Mouse (Mus musculus) Patski (cell line): Measurements from ENCODE around the gene Ndufa4l2. TPM values are rescaled to one million over a fixed set of nuclear protein-coding genes. Genes with fewer than 3 reads are reported as not detected.

Experiments used
- ATAC-seq: fragments of 100-300 bp; one replicate; pipeline ENCODE4 v1.8.0; 2021
- CTCF ChIA-PET: fragments of 350-600 bp; sonication (Branson Sonifier 250); formaldehyde crosslinking; loops from one replicate; lab custom pipeline; 2022; ENCODE audit warnings: inconsistent platforms; lab: Charles Lee
- POLR2A ChIA-PET: fragments of 350-600 bp; sonication (Branson Sonifier 250); formaldehyde crosslinking; loops from one replicate; lab custom pipeline; 2022; ENCODE audit warnings: antibody characterized with exemption, inconsistent platforms; lab: Charles Lee
- DNase-seq: peaks from one replicate; pipeline ENCODE4 v3.0.0-alpha.2; 2011; ENCODE audit warnings: low read depth, low spot score
- H3K27me3 ChIP-seq: fragments of 371-371 bp; one replicate; pipeline ENCODE4 v1.5.1; 2021
- CTCF ChIP-seq: fragments of 100-300 bp; IDR thresholded peaks from one replicate; pipeline ENCODE4 v1.5.1; 2021
- in situ Hi-C: fragments of 300-500 bp; cut with MboI; formaldehyde crosslinking; loops from 3 replicates; pipeline ENCODE4 v1.11.1; 2018; ENCODE audit warnings: low pct_unique_long_range_greater_than_20kb, mixed read lengths
- polyA plus RNA-seq: library from polyadenylated mRNA; unstranded; gene quantifications from one replicate; pipeline ENCODE4 v1.2.3, GENCODE M21; 2021

Gene Ndufa4l2
- polyA plus RNA-seq, 1 experiment from 2014 or later: 0.18 TPM

DNA sequence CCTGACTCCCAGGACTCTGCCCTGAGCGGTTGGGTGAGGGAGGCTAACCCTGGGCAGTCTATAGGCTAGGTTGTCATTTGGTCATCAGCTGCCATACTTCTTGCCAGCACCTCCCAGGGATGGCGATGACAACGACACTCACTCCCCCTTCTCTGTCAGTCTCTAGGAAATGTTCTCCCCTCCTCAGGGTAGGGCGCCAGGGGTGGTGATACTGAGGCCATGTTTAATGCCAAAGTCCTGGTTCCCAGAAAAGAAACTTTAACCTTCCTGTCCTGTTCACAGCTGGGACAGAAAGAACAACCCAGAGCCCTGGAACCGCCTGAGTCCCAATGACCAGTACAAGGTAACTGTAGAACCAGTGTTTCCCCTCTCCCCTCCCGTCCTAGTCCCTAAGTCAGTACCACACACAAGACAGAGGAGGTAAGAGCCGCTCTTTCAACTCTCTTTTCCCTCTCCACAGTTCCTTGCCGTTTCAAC is 1.3 kb downstream of the Ndufa4l2 start:
- no peaks in the 10 kb centered on the region for H3K27me3 ChIP-seq
- no peak for ATAC-seq
- in situ Hi-C loops: no loop called here
- CTCF ChIA-PET: interaction anchor here (1.2 kb wide), 1 partner anchor 20 kb away, joined by 4 read pairs; no protein-coding TSS in a partner anchor
- no peak for DNase-seq
- TF ChIP-seq CTCF: no peak
- POLR2A ChIA-PET: no interaction called here

- in situ Hi-C loops: no loop called here
- CTCF ChIA-PET: interaction anchor here (0.9 to 1.2 kb wide), 2 partner anchors 19 to 38 kb away, joined by 3 to 4 read pairs; no protein-coding TSS in a partner anchor
- POLR2A ChIA-PET: interaction anchor here (0.6 kb wide), 1 partner anchor 14 kb away, joined by 3 read pairs; no protein-coding TSS in a partner anchor
- no peak for DNase-seq
- H3K27me3 ChIP-seq: no peaks in the 10 kb centered on the region
- no peak for ATAC-seq
- TF ChIP-seq CTCF: no peak
Observed at GRCm38 (mm10) chr10:127516576-127517260, 2.0 kb downstream of the Ndufa4l2 start.

- DNase-seq: no peak
- no peak for ATAC-seq
- in situ Hi-C loops: no loop called here
- POLR2A ChIA-PET: interaction anchor here (0.7 kb wide), 1 partner anchor 128 kb away, joined by 4 read pairs; no protein-coding TSS in a partner anchor
- TF ChIP-seq CTCF: no peak
- no peaks in the 10 kb centered on the region for H3K27me3 ChIP-seq
- CTCF ChIA-PET: interaction anchor here (0.8 kb wide), 1 partner anchor 20 kb away, joined by 5 read pairs; no protein-coding TSS in a partner anchor
Observed at GRCm38 (mm10) chr10:127517941-127518340, 3.2 kb downstream of the Ndufa4l2 start.

DNA sequence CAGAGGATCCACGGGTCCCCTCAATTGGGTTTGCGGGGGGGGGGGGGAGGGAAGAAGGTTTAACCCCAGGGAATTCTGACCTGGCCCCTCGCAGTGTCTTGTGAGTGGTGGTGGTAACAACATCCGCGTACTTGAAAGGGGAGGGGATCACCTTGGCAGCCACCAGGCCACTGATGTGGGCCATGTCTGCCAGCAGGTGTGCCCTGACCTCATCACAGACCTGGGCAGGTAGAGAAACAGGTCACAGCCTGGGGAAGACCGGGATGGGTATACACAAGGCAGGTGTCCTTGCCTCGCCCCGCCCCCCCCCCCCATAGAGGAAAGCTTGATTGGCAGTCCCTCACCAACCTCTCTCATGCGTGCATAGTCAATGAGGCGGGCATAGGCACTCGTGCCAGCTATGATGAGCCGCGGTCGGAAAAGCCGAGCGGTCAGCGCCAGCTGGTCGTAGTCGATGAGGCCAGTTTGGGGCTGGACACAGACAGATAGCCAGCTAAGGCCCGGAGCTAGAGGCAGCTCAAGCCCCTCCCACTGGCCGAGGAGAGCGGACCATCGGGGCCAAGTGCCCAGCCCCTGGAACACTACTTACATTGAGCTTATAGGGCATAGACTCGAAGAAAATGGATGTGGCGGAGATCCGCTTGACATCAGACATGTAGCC is 4.4 kb downstream of the Ndufa4l2 start:
- no peak for ATAC-seq
- POLR2A ChIA-PET: no interaction called here
- in situ Hi-C loops: no loop called here
- TF ChIP-seq CTCF: no peak
- no peak for DNase-seq
- CTCF ChIA-PET: interaction anchor here (4.9 kb wide), 1 partner anchor 18 kb away, joined by 35 read pairs; no protein-coding TSS in a partner anchor
- H3K27me3 ChIP-seq: no peaks in the 10 kb centered on the region

DNA sequence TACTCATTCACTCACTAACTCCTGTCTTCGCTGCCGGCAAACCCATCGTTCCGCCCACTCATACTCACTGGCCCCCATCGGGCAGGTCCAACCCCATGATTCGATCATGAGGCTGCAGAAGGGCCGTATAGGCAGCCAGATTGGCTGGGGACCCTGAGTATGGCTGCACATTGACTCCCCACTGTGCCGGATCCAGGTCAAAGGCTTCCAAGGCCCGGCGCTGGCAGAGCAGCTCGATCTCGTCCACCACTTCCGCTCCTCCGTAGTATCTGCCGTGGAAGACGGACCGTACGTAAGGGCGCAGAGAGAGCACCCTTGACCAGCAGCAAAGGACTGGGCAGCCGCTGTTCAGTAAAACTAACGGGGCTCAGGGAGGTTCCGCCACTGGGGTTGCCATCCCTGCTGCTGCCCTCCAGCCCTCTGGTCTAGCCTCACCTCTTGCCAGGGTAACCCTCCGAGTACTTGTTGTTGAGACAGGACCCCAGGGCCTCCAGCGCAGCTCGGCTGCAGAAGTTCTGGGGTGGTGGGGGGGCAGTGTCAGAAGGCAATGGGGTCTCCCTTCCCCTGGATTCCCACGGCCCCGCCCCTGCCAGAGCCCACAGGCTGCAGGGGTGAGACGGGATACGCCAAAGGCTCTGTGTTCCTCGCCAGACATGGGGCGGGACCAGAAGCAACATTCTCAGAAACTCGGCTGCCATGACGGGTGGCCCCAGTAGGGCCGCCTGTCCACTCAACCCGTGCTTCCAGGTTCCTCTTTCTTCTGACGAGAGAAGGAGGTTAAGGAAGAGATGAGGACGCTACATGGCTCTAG is 5.3 kb downstream of the Ndufa4l2 start:
- no peak for TF ChIP-seq CTCF
- DNase-seq: no peak
- ChIA-PET POLR2A (interaction anchor here (1.7 kb wide), 1 partner anchor 16 kb away, joined by 5 read pairs; no protein-coding TSS in a partner anchor), CTCF (interaction anchor here (1.3 to 5.7 kb wide), 3 partner anchors 7 to 39 kb away, joined by 3 to 37 read pairs (median 35); no protein-coding TSS in a partner anchor)
- no peak for ATAC-seq
- in situ Hi-C loops: no loop called here
- no peaks in the 10 kb centered on the region for H3K27me3 ChIP-seq

- no peak for ATAC-seq
- no peak for DNase-seq
- POLR2A ChIA-PET: interaction anchor here (0.5 to 2.8 kb wide), 3 partner anchors 8 to 404 kb away, joined by 4 to 10 read pairs (median 5); no protein-coding TSS in a partner anchor
- CTCF ChIA-PET: interaction anchor here (1.3 to 5.7 kb wide), 3 partner anchors 8 to 40 kb away, joined by 3 to 37 read pairs (median 35); no protein-coding TSS in a partner anchor
- in situ Hi-C loops: no loop called here
- no peak for TF ChIP-seq CTCF
- no peaks in the 10 kb centered on the region for H3K27me3 ChIP-seq
Observed at GRCm38 (mm10) chr10:127520714-127521357, 6.1 kb downstream of the Ndufa4l2 start.

GRCm38 (mm10) chr10:127521611-127522080 is 6.9 kb downstream of the Ndufa4l2 start:
- POLR2A ChIA-PET: interaction anchor here (2.8 kb wide), 1 partner anchor 9 kb away, joined by 10 read pairs; no protein-coding TSS in a partner anchor
- CTCF ChIA-PET: interaction anchor here (1.3 to 5.7 kb wide), 4 partner anchors 9 to 40 kb away, joined by 3 to 37 read pairs (median 21); no protein-coding TSS in a partner anchor
- ATAC-seq: no peak

GRCm38 (mm10) chr10:127522088-127522581 is 7.4 kb downstream of the Ndufa4l2 start, which contains the start of gene Shmt2:
Gene Shmt2 (minus strand): TSS chr10:127522444.
- in situ Hi-C loops: no loop called here
- H3K27me3 ChIP-seq: no peaks in the 10 kb centered on the region
- DNase-seq (peak; percentile 73), ATAC-seq (peak; percentile 32)
- TF ChIP-seq CTCF: no peak
- POLR2A ChIA-PET: interaction anchor here (2.8 kb wide), 1 partner anchor 9 kb away, joined by 10 read pairs; no protein-coding TSS in a partner anchor
- CTCF ChIA-PET: interaction anchor here (1.1 to 5.7 kb wide), 5 partner anchors 9 to 43 kb away, joined by 3 to 37 read pairs (median 7); no protein-coding TSS in a partner anchor

More at GRCm38 (mm10) chr10:127521611-127522080, 6.9 kb downstream of the Ndufa4l2 start:
- in situ Hi-C loops: no loop called here
- H3K27me3 ChIP-seq: no peaks in the 10 kb centered on the region
- no peak for TF ChIP-seq CTCF
- no peak for DNase-seq
